Comparison of ENCODE assay signal across 8 mouse cellular contexts in the genomic region with DNA sequence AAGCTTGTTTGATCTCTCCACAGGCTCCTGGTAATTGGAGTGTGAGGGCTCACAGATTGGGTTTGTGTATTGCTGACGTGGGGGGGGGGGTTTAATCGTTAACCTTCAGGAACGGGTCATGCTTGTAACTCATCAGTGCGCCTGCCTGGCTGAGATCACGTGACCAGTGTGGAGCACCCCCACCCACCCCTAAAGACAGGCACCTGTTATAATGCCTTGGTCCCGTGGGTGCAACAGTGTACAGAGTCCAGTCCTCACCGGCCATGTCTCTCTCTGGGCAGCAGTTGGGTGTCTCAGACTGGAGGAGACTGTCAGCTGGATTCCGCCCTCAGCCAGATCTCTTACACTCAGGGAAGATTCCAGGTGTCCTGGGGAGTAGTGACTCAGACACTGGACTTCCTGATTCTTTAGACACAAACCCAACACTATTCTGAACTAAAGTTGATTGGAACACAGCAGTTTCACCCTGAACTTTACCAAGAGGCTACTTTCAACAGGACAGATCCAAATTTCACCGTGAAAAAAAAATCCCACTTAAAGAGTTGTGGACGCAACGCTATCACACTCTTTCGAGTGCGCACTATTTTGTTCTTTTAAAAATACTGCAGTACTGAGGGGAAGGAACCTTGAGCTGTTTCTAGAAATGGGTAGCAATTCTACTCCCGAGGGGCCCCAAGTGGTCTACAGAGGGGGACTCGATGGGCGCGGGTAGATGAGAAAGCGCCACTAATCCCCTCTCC. TPM values are rescaled to one million over a fixed set of nuclear protein-coding genes. Genes with fewer than 3 reads are reported as not detected.
A peak's percentile ranks its signal among the peaks of the same experiment; 100 is the strongest.
DNase-seq lines count a peak whose midpoint lies in the region; ATAC-seq and TF ChIP-seq lines count a peak whose summit lies in the region.

No protein-coding gene starts in this region.

- no peaks in the 10 kb centered on the region for H3K79me2 ChIP-seq in heart, adult 2 months (replicated peaks; ENCODE audit: control insufficient read depth, insufficient read depth, low read length)

- peak overlapping the region; percentile 49 for H3K4me3 ChIP-seq in heart, adult 2 months
- H3K4me3 ChIP-seq in hindbrain, embryonic 14.5 days (replicated peaks; ENCODE audit: low read length): peak overlapping the region; percentile 76
- H3K4me3 ChIP-seq in stomach, embryonic 14.5 days (ENCODE audit: low read depth, low read length): peak overlapping the region; percentile 73

- no peak for TF ChIP-seq POLR2A in heart, adult 2 months (IDR thresholded peaks at IDR 0.05; ENCODE audit: insufficient read depth, low read depth, low read length)
- TF ChIP-seq POLR2A in brain, embryonic 14.5 days (IDR thresholded peaks at IDR 0.05; ENCODE audit: borderline replicate concordance, extremely low read depth, insufficient read depth, insufficient read length, poor library complexity, severe bottlenecking): no peak

- H3K36me3 ChIP-seq in heart, adult 2 months (ENCODE audit: control insufficient read depth, insufficient read depth, low read length): no peaks in the 10 kb centered on the region
- H3K36me3 ChIP-seq in hindbrain, embryonic 14.5 days (replicated peaks; ENCODE audit: control insufficient read depth, insufficient read depth): no peaks in the 10 kb centered on the region
- H3K36me3 ChIP-seq in stomach, embryonic 14.5 days (ENCODE audit: control insufficient read depth, insufficient read depth, low read length): no peaks in the 10 kb centered on the region

- no peaks in the 10 kb centered on the region; the same call in 1 of the 2 replicates for H3K4me1 ChIP-seq in heart, adult 2 months (ENCODE audit: control insufficient read depth, insufficient read depth, low read length)
- peaks cover 10% of the 10 kb centered on the region; the same call in 1 of the 2 replicates for H3K4me1 ChIP-seq in hindbrain, embryonic 14.5 days (replicated peaks; ENCODE audit: control insufficient read depth, insufficient read depth, low read length)
- H3K4me1 ChIP-seq in stomach, embryonic 14.5 days (ENCODE audit: control insufficient read depth, insufficient read depth, low read length): peaks cover 22% of the 10 kb centered on the region; the same call in 1 of the 2 replicates

- no peak overlapping the region for H3K27ac ChIP-seq in heart, adult 2 months
- no peak overlapping the region for H3K27ac ChIP-seq in hindbrain, embryonic 14.5 days
- H3K27ac ChIP-seq in stomach, embryonic 14.5 days (ENCODE audit: low read length): peak overlapping the region; percentile 86; the same call in 1 of the 2 replicates

- ATAC-seq in hindbrain, embryonic 14.5 days (ENCODE audit: low FRiP score): no peak
- peak; percentile 70 for ATAC-seq in stomach, embryonic 14.5 days (ENCODE audit: insufficient number of reproducible peaks, insufficient read depth, low FRiP score, low read depth)
- no peak for ATAC-seq in erythroid progenitor cell, adult 5-6 weeks (replicated peaks; ENCODE audit: low FRiP score, poor library complexity, severe bottlenecking)

- no peaks in the 10 kb centered on the region for H3K9me3 ChIP-seq in hindbrain, embryonic 14.5 days (ENCODE audit: control insufficient read depth, low read length)
- H3K9me3 ChIP-seq in stomach, embryonic 14.5 days (ENCODE audit: control insufficient read depth, low read depth, low read length): no peaks in the 10 kb centered on the region

- intact Hi-C loops in heart, adult 2 months (cut with DNase I): loop anchor here (10.0 kb wide), 1 partner anchor 368 kb away; no protein-coding TSS in a partner anchor

- H3K4me2 ChIP-seq in hindbrain, embryonic 14.5 days (replicated peaks): peak overlapping the region; percentile 95
- peak overlapping the region; percentile 86 for H3K4me2 ChIP-seq in stomach, embryonic 14.5 days (replicated peaks; ENCODE audit: low read depth, low read length)

- no peak for DNase-seq in heart, adult 2 months
- no peak for DNase-seq in heart, adult 18-20 months
- DNase-seq in brain, embryonic 14.5 days (ENCODE audit: low read depth): peak; percentile 20
- DNase-seq in hindbrain, embryonic 14.5 days (ENCODE audit: low spot score): no peak
- DNase-seq in liver: peak; percentile 61
- no peak for DNase-seq in layer of hippocampus, adult 11-12 months (ENCODE audit: low spot score)

- no peak for TF ChIP-seq EP300 in heart, adult 2 months (IDR thresholded peaks at IDR 0.05; ENCODE audit: insufficient read depth, low read depth, low read length)

- peaks cover 8% of the 10 kb centered on the region for H3K27me3 ChIP-seq in heart, adult 2 months (ENCODE audit: control insufficient read depth, insufficient read depth, low read length)
- peaks cover 59% of the 10 kb centered on the region for H3K27me3 ChIP-seq in hindbrain, embryonic 14.5 days (ENCODE audit: control insufficient read depth, insufficient read depth, low read length)
- H3K27me3 ChIP-seq in stomach, embryonic 14.5 days (ENCODE audit: control insufficient read depth, insufficient read depth, low read length): peaks cover 8% of the 10 kb centered on the region; the same call in 1 of the 2 replicates

- 12% methylated on average over 18 of the region's 18 CpGs for WGBS in heart, adult 2 months
- WGBS in hindbrain, embryonic 14.5 days: 2% methylated on average over 18 of the region's 18 CpGs
- WGBS in stomach, embryonic 14.5 days: 3% methylated on average over 18 of the region's 18 CpGs

- no peak for TF ChIP-seq CTCF in heart, adult 2 months (IDR thresholded peaks at IDR 0.05)
- TF ChIP-seq CTCF in brain, embryonic 14.5 days (IDR thresholded peaks at IDR 0.05; ENCODE audit: borderline replicate concordance, extremely low read depth, insufficient read depth, insufficient read length): no peak

- no peak overlapping the region for H3K9ac ChIP-seq in heart, adult 2 months (ENCODE audit: low read depth, low read length)
- peak overlapping the region; percentile 79 for H3K9ac ChIP-seq in hindbrain, embryonic 14.5 days
- peak overlapping the region; percentile 58 for H3K9ac ChIP-seq in stomach, embryonic 14.5 days (replicated peaks; ENCODE audit: low read depth, low read length)

RNA-seq across cellular contexts. Expression of a gene that starts 1.6 kb away (rescaled TPM):
- 1 to 10 TPM in 1 of 2 experiments, under 1 TPM in 1; 0.80 to 1.4 TPM for total RNA-seq in heart, adult 2 months (2021)
- 0.76 and 1.00 TPM in 2 replicates for polyA plus RNA-seq in heart, adult 2 months (2012; rRNA removed)
- total RNA-seq in heart, adult 18-20 months (2021): 1 to 10 TPM in 1 of 2 experiments, under 1 TPM in 1; 0.95 to 1.1 TPM
- 2.1 and 2.5 TPM in 2 replicates for polyA plus RNA-seq in brain, embryonic 14.5 days (2012; rRNA removed)
- polyA plus RNA-seq in hindbrain, embryonic 14.5 days (2014; fragmentation: Nextera tagmentation; extraction: Ambion mirVana): 3.0 and 3.1 TPM in 2 replicates
- 8.5 and 8.8 TPM in 2 replicates for polyA plus RNA-seq in stomach, embryonic 14.5 days (2014; fragmentation: Nextera tagmentation; extraction: Ambion mirVana)
- not detected in 2 replicates for total RNA-seq in erythroid progenitor cell, adult 5-6 weeks (2015; ENCODE audit: low replicate concordance)
- total RNA-seq in erythroid progenitor cell, adult 5-6 weeks (2017; ENCODE audit: low replicate concordance): not detected in 2 replicates

Comparison
In these comparisons a context has a peak if more than half of its experiments do, and no peak if none do; other contexts are left out.
1. DNase-seq: peak in brain, embryonic 14.5 days (single experiment) and liver (single experiment); none in heart, adult 2 months (0 of 2), heart, adult 18-20 months (0 of 2), hindbrain, embryonic 14.5 days (single experiment) and layer of hippocampus, adult 11-12 months (single experiment).
2. Peak in every context shown above with its lines, with median percentiles within 50 percentile points of each other: H3K4me3 ChIP-seq.